Mouse (Mus musculus) left cerebral cortex, postnatal 4 days (tissue): ENCODE data around the gene Gm5155. TPM values are rescaled to one million over a fixed set of nuclear protein-coding genes. Genes with fewer than 3 reads are reported as not detected.
"Not testable (repeated sequence)": the region's sequence is repeated elsewhere in the genome, so short reads cannot be mapped to it uniquely, and the experiment has no call there.

ENCODE experiments used
- DNase-seq: peaks from one replicate; pipeline ENCODE4 v3.0.0-alpha.2; 2022
- intact Hi-C: fragments of 180-260 bp; cut with DNase I; formaldehyde crosslinking; loops from one replicate; pipeline ENCODE4 v1.15.1; 2025
- total RNA-seq, 2 experiments: library from RNA; stranded (reverse); gene quantifications; 2 replicates each; pipeline ENCODE4 v1.2.3; 2021

Gene Gm5155
- total RNA-seq, result not detected

DNA sequence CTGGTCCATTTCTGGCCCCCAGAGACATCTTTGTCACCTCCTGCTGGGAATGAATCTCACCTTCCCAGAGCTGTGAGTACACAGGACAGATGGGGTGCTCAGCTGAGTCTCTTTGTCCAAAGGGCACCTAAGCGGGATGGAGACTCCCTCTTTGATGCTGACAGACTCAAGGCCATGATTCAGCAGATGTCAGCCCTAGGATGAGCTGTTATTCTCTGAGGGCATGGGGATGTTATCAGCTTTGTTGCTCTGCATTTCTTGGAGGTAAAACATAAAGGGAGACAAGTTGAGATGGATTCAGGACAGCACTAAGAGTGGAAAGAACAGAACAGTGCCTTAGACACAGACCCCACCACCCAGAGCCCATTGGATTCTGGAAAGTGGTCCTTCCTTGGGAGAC is at the start of gene Gm5155:
Gene Gm5155, plus strand, starts transcription at position 301 of the 400 bp plus-strand sequence.
- DNase-seq, result no peak
- intact Hi-C loops, result no loop called here

DNA sequence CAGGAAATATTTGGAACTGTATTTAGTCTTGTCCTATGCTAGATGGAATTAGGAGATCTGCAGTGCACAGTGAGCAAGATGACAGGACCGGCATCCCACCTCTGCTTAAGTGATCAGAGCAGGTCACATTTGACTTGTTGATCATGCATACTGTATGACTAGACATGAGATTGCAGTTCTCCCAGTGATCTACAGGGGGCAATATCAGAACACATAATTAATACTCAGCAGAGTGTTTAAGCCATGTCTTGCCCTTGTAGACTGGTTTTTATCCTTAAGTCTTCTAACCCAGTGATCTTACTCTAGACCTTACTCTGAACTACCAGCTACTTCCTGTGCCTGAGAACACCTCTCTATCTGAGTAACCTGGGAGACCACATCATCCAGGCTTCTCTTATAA is 791 bp upstream of the Gm5155 start:
- no peak for DNase-seq
- intact Hi-C loops, result no loop called here

DNA sequence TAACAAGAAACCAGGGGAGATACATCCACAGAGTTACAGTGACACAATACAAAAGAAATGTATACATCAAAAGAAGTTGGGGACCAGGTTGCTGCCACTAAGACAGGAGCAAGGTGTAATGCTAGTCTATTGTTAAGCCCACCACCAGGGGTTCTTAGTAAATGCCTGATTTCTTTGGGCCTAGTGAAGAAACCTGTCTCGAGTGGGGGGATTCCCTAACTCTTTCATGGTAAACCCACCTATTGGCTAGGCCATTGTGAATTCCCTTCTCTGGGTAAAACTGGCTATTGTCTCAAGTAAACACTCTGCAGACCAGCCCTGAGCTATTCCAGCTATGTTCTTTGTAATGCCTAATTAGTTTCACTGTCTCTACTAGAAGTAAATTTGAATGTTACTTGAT is 23.8 kb downstream of the Gm5155 start:
- intact Hi-C loops, DNase-seq: not testable (repeated sequence)

DNA sequence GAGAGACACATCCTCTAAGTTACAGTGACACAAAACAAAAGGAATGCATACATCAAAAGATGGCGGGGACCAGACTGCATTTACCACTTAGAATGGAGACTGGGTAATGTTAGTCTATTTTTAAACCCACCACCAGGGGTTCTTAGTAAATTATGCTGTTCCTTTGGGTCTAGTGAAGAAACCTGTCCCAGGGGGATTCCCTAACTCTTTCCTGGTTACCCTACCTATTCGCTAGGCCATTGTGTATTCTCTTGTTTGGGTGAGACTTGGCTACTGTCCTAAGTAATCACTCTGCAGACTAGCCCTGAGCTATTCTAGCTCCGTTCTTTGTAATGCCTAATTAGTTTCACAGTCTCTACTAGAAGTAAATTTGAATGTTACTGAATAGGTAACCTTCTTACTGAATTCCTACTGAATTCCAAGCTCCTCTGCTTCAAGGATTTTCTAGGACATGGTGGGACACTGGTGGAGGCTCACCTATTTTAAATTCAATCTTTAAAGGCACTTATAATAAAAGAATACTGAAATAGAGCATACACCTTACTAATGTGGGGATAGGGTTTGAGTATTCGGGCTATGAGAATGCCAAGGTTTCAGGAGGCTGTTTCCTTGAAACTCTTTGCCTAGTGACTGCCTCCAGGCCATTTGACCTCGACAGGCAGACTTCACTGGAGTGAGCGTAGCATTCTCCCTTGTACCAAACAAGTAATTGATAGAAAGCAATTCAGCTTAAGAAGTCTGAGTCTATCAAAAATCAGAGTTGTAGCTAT is 31.8 kb downstream of the Gm5155 start:
- intact Hi-C loops, result no loop called here
- no peak for DNase-seq

Other genes with a start within 250 kb of the Gm5155 start
- not detected for gene Ceacam5, start 158.5 kb upstream of the Gm5155 start, total RNA-seq
- gene Ceacam14, start 59.1 kb upstream of the Gm5155 start, total RNA-seq, result not detected
- not detected for gene Ceacam11, start 100.4 kb downstream of the Gm5155 start, total RNA-seq
- not detected for gene Ceacam13, start 138.1 kb downstream of the Gm5155 start, total RNA-seq
- gene Ceacam12, start 194.2 kb downstream of the Gm5155 start, total RNA-seq, result not detected